Mouse (Mus musculus): ENCODE data around the gene Ruvbl2.

The Ruvbl2 gene

GRCm38 (mm10) chr7:45433835-45434202, 4.1 kb downstream of the Ruvbl2 start:
- DNase-seq (ENCODE audit: low spot score), result no peak

- no peak for DNase-seq (ENCODE audit: low spot score)
These were observed 11.3 kb downstream of the Ruvbl2 start for GRCm38 (mm10) chr7:45426556-45426955.

- DNase-seq (ENCODE audit: low spot score), result no peak
These were observed 16.7 kb downstream of the Ruvbl2 start for GRCm38 (mm10) chr7:45421194-45421593.

GRCm38 (mm10) chr7:45420615-45420919, 17.3 kb downstream of the Ruvbl2 start, which contains the start of gene Lhb:
Lhb (plus strand) TSS chr7:45420820.
- no peak for DNase-seq (ENCODE audit: low spot score)

GRCm38 (mm10) chr7:45419859-45420614, 17.9 kb downstream of the Ruvbl2 start:
- no peak for DNase-seq (ENCODE audit: low spot score)

GRCm38 (mm10) chr7:45417962-45418492, 19.9 kb downstream of the Ruvbl2 start:
- DNase-seq (ENCODE audit: low spot score), result no peak

- no peak for DNase-seq (ENCODE audit: low spot score)
These were observed 22.3 kb downstream of the Ruvbl2 start for GRCm38 (mm10) chr7:45415636-45416035.

- no peak for DNase-seq (ENCODE audit: low spot score)
These were observed 23.1 kb downstream of the Ruvbl2 start for GRCm38 (mm10) chr7:45414740-45415224.

- peak; percentile 64 for DNase-seq (ENCODE audit: low spot score)
These were observed 23.8 kb downstream of the Ruvbl2 start for GRCm38 (mm10) chr7:45413864-45414739.

- DNase-seq (ENCODE audit: low spot score), result peak; percentile 88
These were observed 24.6 kb downstream of the Ruvbl2 start, which contains the start of gene Ntf5 for GRCm38 (mm10) chr7:45413113-45413863. Ntf5 (plus strand) TSS chr7:45413695.

- DNase-seq (ENCODE audit: low spot score), result no peak
These were observed 25.5 kb downstream of the Ruvbl2 start for GRCm38 (mm10) chr7:45412421-45412820.

- DNase-seq (ENCODE audit: low spot score), result peak; percentile 39
These were observed 28.3 kb downstream of the Ruvbl2 start for GRCm38 (mm10) chr7:45409497-45410163.

- no peak for DNase-seq (ENCODE audit: low spot score)
These were observed 28.9 kb downstream of the Ruvbl2 start for GRCm38 (mm10) chr7:45408949-45409348.

GRCm38 (mm10) chr7:45408351-45408750, 29.5 kb downstream of the Ruvbl2 start:
- no peak for DNase-seq (ENCODE audit: low spot score)

GRCm38 (mm10) chr7:45407836-45408235, 30.1 kb downstream of the Ruvbl2 start:
- no peak for DNase-seq (ENCODE audit: low spot score)

GRCm38 (mm10) chr7:45406157-45407156, 31.4 kb downstream of the Ruvbl2 start:
- DNase-seq (ENCODE audit: low spot score), result peak; percentile 79

- DNase-seq (ENCODE audit: low spot score), result peak; percentile 89
These were observed 32.5 kb downstream of the Ruvbl2 start, which contains the start of gene Kcna7 for GRCm38 (mm10) chr7:45405091-45406075. Kcna7 (plus strand) TSS chr7:45405653.

- DNase-seq (ENCODE audit: low spot score), result peak; percentile 86
These were observed 34.2 kb downstream of the Ruvbl2 start for GRCm38 (mm10) chr7:45403532-45404261.
